Mouse (Mus musculus): Measurements from ENCODE around the gene Slc20a1.
A peak's percentile ranks its signal among the peaks of the same experiment; 100 is the strongest.

The Slc20a1 gene

DNA sequence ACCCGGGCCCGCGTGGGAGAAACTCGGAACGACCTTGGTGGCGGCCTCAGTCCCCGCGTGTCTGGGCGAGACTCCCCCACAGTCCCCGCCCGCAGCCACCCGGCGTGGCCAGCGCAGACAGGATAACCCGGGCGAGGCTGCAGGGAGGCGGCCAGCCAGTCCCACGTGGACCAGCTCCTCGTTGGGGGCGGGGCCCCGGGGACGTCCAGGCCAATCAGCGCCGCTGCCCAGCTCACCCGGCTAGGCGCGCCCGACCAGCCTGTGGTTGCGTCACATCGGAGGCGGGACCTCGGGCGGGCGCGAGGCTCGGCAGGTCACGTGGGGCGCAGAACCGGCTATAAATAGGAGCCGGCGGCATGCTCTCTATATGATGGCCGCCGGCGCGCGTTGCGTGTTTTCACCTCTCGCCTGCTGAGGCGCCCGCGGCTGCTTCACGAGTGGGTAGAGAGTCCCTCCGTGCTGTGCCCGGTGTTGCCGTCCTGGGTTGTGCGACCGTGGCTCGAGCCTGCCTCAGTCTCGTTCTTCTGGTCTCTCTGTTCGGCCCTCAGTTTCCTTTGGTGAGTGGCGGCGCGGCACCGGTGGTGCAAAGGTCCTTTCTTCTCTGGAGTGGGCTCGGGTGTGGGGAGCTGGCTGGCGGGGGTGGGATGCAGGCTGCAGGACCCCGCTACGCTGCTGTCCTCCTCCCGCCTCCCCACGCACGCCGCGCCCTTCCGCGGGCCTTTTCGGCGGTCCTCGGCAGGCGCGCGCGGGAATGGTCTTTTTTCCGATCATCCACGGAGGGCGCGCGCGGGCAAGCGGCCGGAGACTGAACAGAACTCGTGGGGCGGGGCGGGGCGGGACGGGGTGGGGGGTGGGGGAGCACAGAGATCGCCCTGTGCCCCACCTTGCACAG, at the start of gene Slc20a1:
Slc20a1 (plus strand) TSS at position 329 of the 892 bp plus-strand sequence.
- peak; percentile 99 for DNase-seq (ENCODE audit: low spot score in 2 of 2)

GRCm38 (mm10) chr2:129148836-129149235, 49.7 kb upstream of the Slc20a1 start:
- no peak for DNase-seq (ENCODE audit: low spot score in 2 of 2)

- no peak for DNase-seq (ENCODE audit: low spot score in 2 of 2)
Measured at GRCm38 (mm10) chr2:129150386-129150785, 48.2 kb upstream of the Slc20a1 start.

DNA sequence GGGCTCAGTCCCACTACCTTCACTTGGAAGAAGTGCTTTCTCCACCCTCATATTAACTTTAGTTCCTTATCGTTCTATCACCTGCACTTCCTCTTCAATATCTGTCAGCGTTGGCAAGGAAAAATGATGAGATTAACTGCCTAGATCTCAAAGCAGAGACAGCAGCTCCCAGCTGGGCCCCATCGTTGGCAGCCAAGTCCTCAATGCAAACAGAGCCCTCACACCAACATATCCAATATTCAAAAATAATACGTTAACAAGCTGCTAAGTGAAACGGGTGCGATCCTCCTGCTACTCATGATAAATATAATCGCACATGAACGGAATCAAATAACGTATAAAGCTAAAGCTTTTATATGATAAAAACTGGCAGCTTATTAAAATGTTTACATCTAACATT, 47.5 kb upstream of the Slc20a1 start:
- DNase-seq (ENCODE audit: low spot score in 2 of 2): no peak

DNA sequence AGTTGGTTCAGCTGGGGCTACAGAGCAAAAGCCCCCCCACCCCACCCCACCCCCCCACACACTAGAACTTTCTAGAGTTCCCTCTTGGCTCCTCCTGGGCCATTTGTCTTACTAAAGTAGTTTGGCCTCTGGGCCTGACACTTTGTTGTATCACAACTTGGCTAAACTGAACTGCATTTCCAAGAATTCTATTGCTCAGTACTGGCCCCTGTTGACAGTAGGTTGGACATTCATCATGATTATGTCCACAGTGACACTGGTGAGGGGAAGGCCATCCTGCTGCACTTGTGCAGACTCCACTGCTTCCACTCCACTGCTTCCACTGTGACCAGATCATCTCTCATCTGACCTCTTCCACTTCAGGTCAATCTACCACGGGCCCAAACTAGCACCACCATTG, 45.8 kb upstream of the Slc20a1 start:
- no peak for DNase-seq (ENCODE audit: low spot score in 2 of 2)

DNA sequence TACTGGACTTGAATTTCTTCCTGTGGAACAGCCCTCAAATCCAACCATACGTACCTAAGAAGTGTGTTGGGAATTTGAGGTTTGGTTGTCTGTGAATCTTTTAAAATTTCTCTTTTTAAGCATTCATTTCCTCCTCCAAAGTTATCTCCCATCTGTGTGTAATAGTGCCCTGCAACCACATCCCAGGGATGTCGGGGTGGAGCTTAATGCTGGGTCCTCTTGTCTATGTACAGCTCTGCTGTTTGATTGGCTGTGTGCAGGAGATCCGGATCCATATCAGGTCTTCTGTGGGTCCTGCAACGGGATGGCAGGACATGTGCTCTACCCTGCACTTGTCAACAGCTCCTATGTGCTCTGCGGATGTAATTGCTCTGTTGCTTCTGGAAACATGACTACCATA, 33.7 kb upstream of the Slc20a1 start:
- DNase-seq (ENCODE audit: low spot score in 2 of 2): no peak

DNA sequence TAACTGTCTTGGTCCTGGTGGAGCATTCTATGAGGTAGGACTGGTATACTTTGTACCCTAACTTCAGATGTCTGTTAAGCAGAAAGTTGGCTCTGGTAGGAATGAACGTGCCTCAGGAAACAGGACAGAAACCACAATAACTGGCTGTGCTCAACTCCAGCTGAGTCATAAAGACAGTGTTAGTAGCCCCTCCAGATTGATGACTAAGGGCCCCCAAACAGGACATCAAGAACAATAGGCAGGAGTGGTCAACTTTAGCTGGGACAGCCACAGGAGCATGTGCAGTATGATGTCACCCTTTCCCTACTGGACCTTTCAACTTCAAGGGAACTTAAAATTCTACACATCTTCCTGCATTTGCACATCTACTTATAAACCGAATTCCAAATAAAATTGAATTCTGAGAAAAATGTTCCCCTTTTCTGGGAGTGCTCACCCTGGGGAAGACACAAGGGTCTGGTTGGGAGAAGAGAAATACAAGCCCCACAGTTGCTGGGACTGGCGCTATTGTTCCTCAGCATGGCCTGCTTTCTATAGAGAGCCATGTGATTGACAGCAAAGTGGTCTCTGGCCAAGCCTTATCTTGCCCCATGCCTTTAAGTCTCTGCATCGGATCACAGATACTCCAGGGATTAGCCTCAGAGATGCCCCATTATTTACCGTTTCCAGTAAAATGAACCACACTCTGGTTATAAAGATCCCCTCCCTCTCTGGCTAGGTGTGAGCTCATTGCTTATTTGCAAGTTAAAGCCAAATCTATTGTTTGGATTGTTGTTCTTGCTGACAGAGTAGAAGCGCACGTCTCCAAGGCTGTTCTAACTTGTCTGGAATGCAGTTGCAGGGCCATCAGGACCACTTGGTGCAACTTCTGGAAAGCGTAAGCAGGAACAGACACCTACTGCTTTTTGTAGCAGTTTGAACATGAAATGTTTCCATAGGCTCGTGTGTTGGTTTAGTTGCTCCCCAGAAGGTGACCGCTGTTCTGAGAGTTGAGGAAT, 31.8 kb upstream of the Slc20a1 start:
- no peak for DNase-seq (ENCODE audit: low spot score in 2 of 2)

DNA sequence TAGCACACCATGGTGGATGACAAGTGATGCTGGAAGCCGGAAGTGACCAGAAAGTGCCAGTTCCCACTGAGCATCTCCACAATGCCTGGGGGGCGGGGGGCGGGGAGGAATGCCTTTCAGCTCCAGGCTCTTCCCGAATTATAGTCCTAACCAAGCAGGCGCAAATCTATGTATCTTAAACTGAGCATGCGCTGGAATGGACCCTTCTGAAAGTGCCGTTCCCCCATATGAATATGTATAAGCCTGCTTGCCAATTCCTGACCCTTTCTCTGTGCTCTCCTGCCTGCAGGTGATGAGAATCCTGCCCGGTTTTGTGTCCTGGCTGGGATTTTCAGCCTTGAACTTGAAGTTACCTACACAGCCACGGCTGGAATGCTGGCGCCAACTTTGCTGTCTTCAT, 25.2 kb upstream of the Slc20a1 start:
- DNase-seq (ENCODE audit: low spot score in 2 of 2): no peak

DNA sequence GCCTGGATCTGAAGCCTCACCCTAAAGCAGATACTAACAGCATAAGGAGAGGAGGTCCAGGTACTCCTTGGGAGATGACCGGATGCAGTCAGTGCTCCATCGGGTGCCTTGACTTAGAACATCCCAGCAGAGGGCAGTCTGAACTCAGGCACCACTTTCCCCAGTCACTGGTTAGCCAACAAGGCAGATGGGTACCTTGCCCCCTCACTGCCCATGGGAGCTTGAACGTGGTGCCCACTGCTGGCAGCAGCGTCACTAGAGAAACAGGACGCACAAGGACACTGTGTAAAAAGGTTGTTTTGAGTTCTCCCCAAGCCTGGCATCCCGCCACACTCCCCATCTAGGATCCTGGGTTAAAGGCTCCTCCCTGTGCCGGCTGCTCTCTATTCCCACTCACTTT, 24.1 kb upstream of the Slc20a1 start:
- peak; percentile 44 to 67 for DNase-seq (ENCODE audit: low spot score in 2 of 2)

GRCm38 (mm10) chr2:129175636-129176035, 22.9 kb upstream of the Slc20a1 start:
- DNase-seq (ENCODE audit: low spot score in 2 of 2): no peak

DNA sequence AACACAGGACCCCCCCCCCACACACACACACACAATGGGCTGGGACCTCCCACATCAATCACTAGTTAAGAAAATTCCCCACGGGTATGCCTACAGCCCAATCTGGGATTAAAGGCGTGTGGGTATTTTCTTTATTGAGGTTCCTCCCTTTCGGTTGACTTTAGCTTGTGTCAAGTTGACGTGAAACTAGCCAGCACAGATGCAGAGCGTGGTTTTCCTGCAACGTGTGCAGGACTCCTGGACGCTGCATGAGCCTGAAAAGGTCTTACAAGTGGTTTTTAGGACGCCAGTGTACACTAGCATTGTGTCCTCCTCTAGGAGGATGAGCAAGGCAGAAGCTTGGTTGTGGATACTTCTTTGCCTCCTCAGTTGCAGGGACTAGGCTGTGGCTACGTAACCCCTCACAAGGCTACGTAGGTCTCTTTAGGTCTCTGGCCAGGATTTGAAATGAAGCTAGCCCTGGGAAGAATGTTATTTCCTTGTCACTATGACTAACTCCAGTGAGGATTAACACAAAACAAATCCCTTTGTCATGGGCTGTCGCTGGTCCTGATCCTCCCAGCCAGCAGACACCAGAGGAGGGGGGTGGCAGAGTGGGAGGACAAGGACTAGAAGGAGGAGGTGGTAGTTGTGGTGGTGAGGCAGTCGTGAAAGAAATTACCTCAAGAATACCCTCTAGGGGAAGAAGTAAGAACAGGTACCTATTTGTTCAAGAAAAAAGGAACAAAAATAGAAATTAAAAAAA, 21.7 kb upstream of the Slc20a1 start:
- DNase-seq (ENCODE audit: low spot score in 2 of 2): no peak

GRCm38 (mm10) chr2:129177661-129178060, 20.9 kb upstream of the Slc20a1 start:
- no peak for DNase-seq (ENCODE audit: low spot score in 2 of 2)

DNA sequence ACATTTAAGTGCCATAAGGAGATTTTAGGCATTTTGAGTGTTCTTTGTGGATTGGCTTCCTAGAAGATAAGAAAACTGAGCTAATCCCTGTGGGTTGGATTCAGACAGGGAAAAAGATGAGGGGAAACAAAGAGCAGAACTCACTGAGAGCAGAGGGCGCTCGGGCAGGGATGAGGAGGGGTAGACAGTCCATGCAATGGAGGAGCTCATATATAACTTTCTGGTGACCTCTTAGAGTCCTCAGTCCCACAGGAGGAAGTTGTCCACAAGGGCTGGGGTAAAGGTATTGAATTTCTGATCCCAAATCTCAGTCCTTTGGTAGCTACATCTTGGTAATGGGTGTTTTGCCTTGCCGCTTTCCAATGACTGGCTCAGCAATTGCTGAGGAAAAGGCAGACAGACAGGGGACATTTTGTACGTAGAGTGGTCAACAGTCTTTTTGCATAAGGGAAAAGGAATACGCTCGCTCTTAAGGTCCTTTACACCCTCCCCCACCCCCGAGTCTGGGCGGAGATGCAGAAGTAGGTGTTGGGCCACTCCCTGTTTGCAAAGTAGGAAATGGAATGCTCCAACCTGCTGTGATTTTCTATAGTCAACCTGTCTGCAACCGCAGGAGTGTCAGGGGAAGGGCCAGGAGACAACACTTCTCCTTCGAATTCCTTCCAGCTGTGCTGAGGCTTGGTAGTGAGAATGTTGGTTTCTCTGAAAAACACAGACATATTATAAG, 20.2 kb upstream of the Slc20a1 start:
- DNase-seq (ENCODE audit: low spot score in 2 of 2): no peak

DNA sequence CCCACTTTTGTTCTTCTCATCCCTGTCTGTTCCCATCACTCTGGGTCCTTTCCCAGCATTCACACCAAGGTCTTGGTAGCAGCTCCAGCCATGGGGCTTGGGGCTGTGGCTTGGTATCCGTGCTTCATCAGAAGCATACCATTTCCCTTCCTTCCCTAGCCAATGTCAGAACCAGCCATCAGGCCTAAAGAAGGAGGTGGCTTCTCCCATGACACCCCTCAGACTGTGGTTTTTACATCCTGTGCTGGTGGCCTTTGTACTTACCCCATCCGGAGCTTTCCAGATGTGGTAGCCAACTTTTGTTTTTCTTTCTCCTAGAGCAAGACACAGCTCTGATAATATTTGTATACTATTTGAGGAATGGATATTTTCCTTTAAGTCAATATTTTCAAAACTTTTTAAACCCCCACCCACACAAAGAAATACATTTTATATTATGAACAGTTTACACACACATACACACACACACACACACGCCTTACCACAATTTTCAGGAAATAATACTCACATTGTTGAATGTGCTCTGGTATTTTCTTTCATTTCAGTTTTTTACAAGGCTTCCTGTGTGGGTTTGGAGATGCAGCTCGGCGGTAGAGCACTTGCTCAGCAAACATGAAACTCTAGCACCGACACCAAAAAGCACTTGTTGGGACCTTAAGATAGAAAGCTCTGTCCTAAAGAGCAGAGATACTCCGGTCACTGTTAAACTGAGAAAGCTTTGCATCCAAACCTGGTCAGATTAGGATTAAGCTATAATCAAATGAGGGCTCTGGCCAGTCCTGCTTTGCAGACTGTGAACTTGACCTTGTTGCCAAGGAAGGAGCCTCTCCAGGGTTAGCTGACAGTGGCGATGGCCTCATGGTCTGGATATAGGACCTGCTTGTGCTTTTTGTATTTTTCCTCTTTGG, 18.4 kb upstream of the Slc20a1 start:
- no peak for DNase-seq (ENCODE audit: low spot score in 2 of 2)

DNA sequence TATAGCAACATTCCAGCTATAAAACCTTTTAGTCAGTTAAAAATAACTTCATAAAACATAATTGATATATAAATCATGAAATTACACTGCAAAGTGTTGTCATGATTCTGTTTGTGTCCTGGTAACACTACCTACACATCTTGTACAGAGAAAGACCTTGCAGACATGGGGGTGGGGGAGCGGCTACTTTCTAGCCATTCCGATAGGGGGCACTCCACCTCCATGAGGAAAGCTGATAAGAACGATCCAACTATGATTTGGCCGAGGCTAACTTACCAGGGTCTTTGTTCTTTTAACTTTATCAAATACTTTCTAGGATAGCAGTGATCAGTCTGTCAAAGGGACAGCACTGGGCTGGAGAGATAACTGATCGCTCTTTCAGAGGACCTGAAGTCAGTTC, 17.1 kb upstream of the Slc20a1 start:
- no peak for DNase-seq (ENCODE audit: low spot score in 2 of 2)

DNA sequence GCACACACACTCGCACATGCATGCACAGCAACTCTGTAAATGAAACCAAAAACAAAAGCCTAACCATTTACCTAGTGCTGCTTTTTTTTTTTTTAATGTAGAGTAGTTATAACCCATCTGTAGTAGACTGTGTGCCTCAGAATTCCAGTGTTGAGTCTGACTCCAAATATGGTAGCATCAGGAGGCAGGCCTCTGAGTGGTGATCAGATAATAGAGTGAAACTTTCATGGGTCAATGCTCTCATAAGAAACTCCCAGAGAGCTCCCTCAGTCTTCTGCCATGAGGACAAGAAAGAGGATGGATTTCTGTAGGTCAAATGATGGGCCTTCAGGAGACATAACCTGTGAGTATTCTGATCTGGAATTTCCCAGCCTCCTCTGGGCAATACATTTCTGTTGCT, 16.2 kb upstream of the Slc20a1 start:
- no peak for DNase-seq (ENCODE audit: low spot score in 2 of 2)

DNA sequence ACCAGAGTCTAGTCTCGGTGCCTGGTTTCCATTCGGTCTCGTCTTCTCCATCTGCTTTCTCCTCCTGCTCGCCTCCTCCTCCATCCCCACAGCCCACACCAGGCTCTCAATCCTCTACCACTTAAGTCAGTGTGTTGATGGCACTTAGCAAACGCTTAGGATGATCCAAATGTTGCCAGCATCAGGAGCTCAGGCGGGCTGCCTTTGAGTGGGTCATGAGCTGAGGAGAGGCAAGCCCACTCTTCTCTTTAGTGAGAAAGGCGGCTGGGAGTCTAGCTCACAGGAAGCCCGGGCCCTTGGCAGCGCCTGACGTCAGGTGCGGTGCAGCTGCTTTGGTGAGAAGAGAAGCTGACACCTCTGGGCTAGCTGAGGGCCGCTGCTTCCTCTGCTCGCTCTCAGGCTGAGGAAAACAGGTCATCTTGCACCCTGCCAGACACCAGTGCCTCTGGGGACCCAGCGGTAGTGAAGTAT, 15.0 kb upstream of the Slc20a1 start:
- DNase-seq (ENCODE audit: low spot score in 2 of 2): peak; percentile 66 to 77

DNA sequence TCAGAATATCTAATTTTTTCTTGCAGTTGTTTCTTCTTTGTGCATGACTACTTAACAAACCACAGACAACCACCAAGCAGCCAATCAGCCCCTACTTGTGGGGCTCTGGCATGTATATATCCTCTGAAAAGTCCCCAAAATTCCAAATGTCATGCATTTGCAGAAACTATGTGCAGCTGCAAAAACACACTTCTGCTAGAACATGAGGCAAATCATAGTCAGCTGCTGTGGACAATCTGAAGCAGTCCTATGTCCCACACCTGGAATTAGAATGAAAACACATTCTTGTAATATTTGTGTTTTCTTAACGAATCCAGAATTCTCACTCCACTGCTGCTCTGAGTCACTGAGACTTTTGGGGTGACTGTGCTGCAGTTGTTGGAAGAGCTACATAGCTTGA, 13.7 kb upstream of the Slc20a1 start:
- no peak for DNase-seq (ENCODE audit: low spot score in 2 of 2)

GRCm38 (mm10) chr2:129185611-129186290, 12.8 kb upstream of the Slc20a1 start:
- no peak for DNase-seq (ENCODE audit: low spot score in 2 of 2)
